In genomic region chr5:46666250-46666649, GRCm38 (mm10) we compare ENCODE assay signal across 31 mouse cellular contexts.
DNase-seq lines count a peak whose midpoint lies in the region; ATAC-seq lines count a peak whose summit lies in the region.
"Had no signal": no experiment of that assay in that cellular context is flagged by ENCODE, and none has a peak within 500 bp of the region (broad histone marks: within the 10 kb centered on the region; RNA-seq: fewer than 3 reads in every experiment).

No protein-coding gene starts in this region.

- H3K9me3 ChIP-seq in embryonic facial prominence, embryonic 11.5 days (replicated peaks; ENCODE audit: control insufficient read depth, low read length): no peaks in the 10 kb centered on the region
- no peaks in the 10 kb centered on the region for H3K9me3 ChIP-seq in embryonic facial prominence, embryonic 10.5 days
- H3K9me3 ChIP-seq in midbrain, embryonic 15.5 days: no peaks in the 10 kb centered on the region
- no peaks in the 10 kb centered on the region for H3K9me3 ChIP-seq in midbrain, embryonic 14.5 days (ENCODE audit: control insufficient read depth, low read length)
- H3K9me3 ChIP-seq: embryonic facial prominence, embryonic 12.5 days; forebrain, embryonic 13.5 days; G1E; heart, embryonic 10.5 days; hindbrain, embryonic 12.5 days; intestine, embryonic 15.5 days; liver, embryonic 12.5 days; midbrain, embryonic 12.5 days; neural tube, embryonic 13.5 days had no signal

- H3K27ac ChIP-seq in embryonic facial prominence, embryonic 11.5 days (replicated peaks; ENCODE audit: low read depth, low read length): no peak overlapping the region
- H3K27ac ChIP-seq in embryonic facial prominence, embryonic 10.5 days (replicated peaks): no peak overlapping the region
- no peak overlapping the region for H3K27ac ChIP-seq in midbrain, embryonic 15.5 days
- no peak overlapping the region for H3K27ac ChIP-seq in midbrain, embryonic 14.5 days (replicated peaks; ENCODE audit: low read depth, low read length)
- H3K27ac ChIP-seq: embryonic facial prominence, embryonic 12.5 days; forebrain, embryonic 13.5 days; heart, embryonic 10.5 days; hindbrain, embryonic 12.5 days; hindbrain, postnatal 0 days; intestine, embryonic 15.5 days; kidney, postnatal 0 days; liver, embryonic 12.5 days; midbrain, embryonic 12.5 days; neural tube, embryonic 13.5 days had no signal

- H3K27me3 ChIP-seq in embryonic facial prominence, embryonic 11.5 days (ENCODE audit: control insufficient read depth, insufficient read depth, low read length): no peaks in the 10 kb centered on the region
- H3K27me3 ChIP-seq in embryonic facial prominence, embryonic 10.5 days (replicated peaks; ENCODE audit: low read depth, poor library complexity, severe bottlenecking): no peaks in the 10 kb centered on the region
- H3K27me3 ChIP-seq in midbrain, embryonic 15.5 days (replicated peaks): no peaks in the 10 kb centered on the region
- H3K27me3 ChIP-seq in midbrain, embryonic 14.5 days (ENCODE audit: control insufficient read depth, insufficient read depth, low read length): no peaks in the 10 kb centered on the region
- H3K27me3 ChIP-seq: embryonic facial prominence, embryonic 12.5 days; forebrain, embryonic 13.5 days; hindbrain, embryonic 12.5 days; intestine, embryonic 15.5 days; liver, embryonic 12.5 days; midbrain, embryonic 12.5 days; neural tube, embryonic 13.5 days had no signal

- 22% methylated on average over 3 of the region's 3 CpGs for WGBS in embryonic facial prominence, embryonic 11.5 days
- WGBS in embryonic facial prominence, embryonic 10.5 days: 21% methylated on average over 3 of the region's 3 CpGs
- WGBS in midbrain, embryonic 15.5 days: 22% methylated on average over 3 of the region's 3 CpGs
- 31% methylated on average over 3 of the region's 3 CpGs for WGBS in midbrain, embryonic 14.5 days

- peak; percentile 2 for DNase-seq in embryonic facial prominence, embryonic 11.5 days (ENCODE audit: low spot score)
- DNase-seq in embryonic facial prominence, embryonic 10.5 days (ENCODE audit: low spot score): no peak
- no peak for DNase-seq in midbrain, embryonic 14.5 days
- DNase-seq in right cerebral cortex, postnatal 10 days (ENCODE audit: low spot score in 2 of 2): peak; percentile 17 to 18
- DNase-seq in right cerebral cortex, postnatal 14 days: no peak
- no peak for DNase-seq in thymus, postnatal 0 days (ENCODE audit: low spot score)
- DNase-seq: adrenal gland, postnatal 10 days; cerebellum, adult 18-20 months; cerebellum, postnatal 10 days; gastrocnemius, postnatal 14 days; heart, adult 11 months; heart, postnatal 36 days; kidney, adult 2 months; left cerebral cortex, postnatal 4 days; liver, postnatal 0 days; lung, postnatal 36 days; thymus, adult 2 months; thymus, postnatal 4 days had no signal

- H3K4me1 ChIP-seq in embryonic facial prominence, embryonic 11.5 days (ENCODE audit: control insufficient read depth, insufficient read depth, low read length): no peaks in the 10 kb centered on the region
- H3K4me1 ChIP-seq in embryonic facial prominence, embryonic 10.5 days: peaks cover 6% of the 10 kb centered on the region; the same call in 1 of the 2 replicates
- H3K4me1 ChIP-seq in midbrain, embryonic 15.5 days: no peaks in the 10 kb centered on the region
- no peaks in the 10 kb centered on the region for H3K4me1 ChIP-seq in midbrain, embryonic 14.5 days (ENCODE audit: control insufficient read depth, insufficient read depth, low read length)
- H3K4me1 ChIP-seq: embryonic facial prominence, embryonic 12.5 days; forebrain, embryonic 13.5 days; heart, embryonic 10.5 days; hindbrain, embryonic 12.5 days; intestine, embryonic 15.5 days; liver, embryonic 12.5 days; midbrain, embryonic 12.5 days; neural tube, embryonic 13.5 days had no signal

- no peak overlapping the region for H3K4me3 ChIP-seq in embryonic facial prominence, embryonic 11.5 days (ENCODE audit: low read depth, low read length)
- no peak overlapping the region for H3K4me3 ChIP-seq in embryonic facial prominence, embryonic 10.5 days
- no peak overlapping the region for H3K4me3 ChIP-seq in midbrain, embryonic 15.5 days
- no peak overlapping the region for H3K4me3 ChIP-seq in midbrain, embryonic 14.5 days (replicated peaks; ENCODE audit: low read depth, low read length)
- H3K4me3 ChIP-seq: embryonic facial prominence, embryonic 12.5 days; erythroblast, embryonic 14.5 days; forebrain, embryonic 13.5 days; heart, embryonic 10.5 days; hindbrain, embryonic 12.5 days; intestine, embryonic 15.5 days; liver, embryonic 12.5 days; midbrain, embryonic 12.5 days; neural tube, embryonic 13.5 days had no signal

- no peak for ATAC-seq in embryonic facial prominence, embryonic 11.5 days (replicated peaks; ENCODE audit: insufficient number of reproducible peaks, low FRiP score, low TSS enrichment, low read depth)
- ATAC-seq in midbrain, embryonic 15.5 days (replicated peaks): peak; percentile 54; the same call in 1 of the 2 replicates
- ATAC-seq in midbrain, embryonic 14.5 days (ENCODE audit: low FRiP score, low TSS enrichment): no peak
- ATAC-seq: forebrain, embryonic 13.5 days; hindbrain, postnatal 0 days; intestine, embryonic 15.5 days; liver, embryonic 12.5 days; liver, postnatal 0 days had no signal

- H3K4me2 ChIP-seq in embryonic facial prominence, embryonic 11.5 days (ENCODE audit: low read depth, low read length): no peak overlapping the region
- H3K4me2 ChIP-seq in midbrain, embryonic 15.5 days: no peak overlapping the region
- H3K4me2 ChIP-seq in midbrain, embryonic 14.5 days (ENCODE audit: low read length): no peak overlapping the region
- H3K4me2 ChIP-seq: embryonic facial prominence, embryonic 12.5 days; forebrain, embryonic 13.5 days; hindbrain, embryonic 12.5 days; intestine, embryonic 15.5 days; liver, embryonic 12.5 days; midbrain, embryonic 12.5 days; neural tube, embryonic 13.5 days had no signal

- H3K36me3 ChIP-seq in embryonic facial prominence, embryonic 11.5 days (replicated peaks; ENCODE audit: control insufficient read depth, insufficient read depth, low read depth, low read length): no peaks in the 10 kb centered on the region
- no peaks in the 10 kb centered on the region for H3K36me3 ChIP-seq in embryonic facial prominence, embryonic 10.5 days (replicated peaks)
- H3K36me3 ChIP-seq in midbrain, embryonic 15.5 days (replicated peaks): no peaks in the 10 kb centered on the region
- no peaks in the 10 kb centered on the region for H3K36me3 ChIP-seq in midbrain, embryonic 14.5 days (ENCODE audit: control insufficient read depth, insufficient read depth, low read length)
- H3K36me3 ChIP-seq: embryonic facial prominence, embryonic 12.5 days; G1E; heart, embryonic 10.5 days; hindbrain, embryonic 12.5 days; intestine, embryonic 15.5 days; liver, embryonic 12.5 days; midbrain, embryonic 12.5 days; neural tube, embryonic 13.5 days had no signal

- no peak overlapping the region for H3K9ac ChIP-seq in embryonic facial prominence, embryonic 11.5 days (replicated peaks; ENCODE audit: low read length)
- H3K9ac ChIP-seq in midbrain, embryonic 15.5 days: no peak overlapping the region
- no peak overlapping the region for H3K9ac ChIP-seq in midbrain, embryonic 14.5 days (replicated peaks; ENCODE audit: low read length)
- H3K9ac ChIP-seq: embryonic facial prominence, embryonic 12.5 days; forebrain, embryonic 13.5 days; hindbrain, embryonic 12.5 days; intestine, embryonic 15.5 days; liver, embryonic 12.5 days; liver, postnatal 0 days; midbrain, embryonic 12.5 days; neural tube, embryonic 13.5 days had no signal

Comparison
In these comparisons a context has a peak if more than half of its experiments do, and no peak if none do; other contexts are left out.
1. DNase-seq: peak in embryonic facial prominence, embryonic 11.5 days (single experiment) and right cerebral cortex, postnatal 10 days (2 of 2); none in embryonic facial prominence, embryonic 10.5 days (single experiment), midbrain, embryonic 14.5 days (single experiment), right cerebral cortex, postnatal 14 days (single experiment) and thymus, postnatal 0 days (single experiment).